Mouse (Mus musculus) erythroblast, embryonic 14.5 days (primary cell): Measurements from ENCODE around the gene Adgrg1. TPM values are rescaled to one million over a fixed set of nuclear protein-coding genes. Genes with fewer than 3 reads are reported as not detected.

Experiments
- H3K27me3 ChIP-seq: 2 replicates; pipeline ENCODE4 v1.6.1; 2012; ENCODE audit warnings: inconsistent platforms; ENCODE audit not compliant: control insufficient read depth
- H3K36me3 ChIP-seq: 2 replicates; pipeline ENCODE4 v1.6.1; 2012; ENCODE audit warnings: mild to moderate bottlenecking, inconsistent platforms; ENCODE audit not compliant: control insufficient read depth
- H3K4me1 ChIP-seq: 2 replicates; pipeline ENCODE4 v1.6.1; 2012; ENCODE audit warnings: inconsistent platforms; ENCODE audit not compliant: control insufficient read depth
- H3K4me3 ChIP-seq: replicated peaks from 2 replicates; pipeline ENCODE3; 2012; ENCODE audit warnings: moderate library complexity, mild to moderate bottlenecking, inconsistent platforms
- H3K9me3 ChIP-seq: 2 replicates; pipeline ENCODE4 v1.6.1; 2012; ENCODE audit warnings: low read length, inconsistent platforms, mixed read lengths; ENCODE audit not compliant: control insufficient read depth
- GATA1 ChIP-seq: IDR thresholded peaks from 2 replicates; pipeline ENCODE4 v1.6.1; 2012; ENCODE audit warnings: low read length, inconsistent platforms, mixed read lengths
- TAL1 ChIP-seq: IDR thresholded peaks from 3 replicates; pipeline ENCODE4 v1.6.1; 2012; ENCODE audit warnings: low read length, inconsistent platforms, mixed read lengths
- polyA plus RNA-seq: library from polyadenylated mRNA; stranded (reverse); fragments of >175 nt; gene quantifications from 2 replicates; pipeline ENCODE4 v1.2.3, GENCODE M21; 2012

Gene Adgrg1
- polyA plus RNA-seq, 1 experiment, result 14.3 TPM

DNA sequence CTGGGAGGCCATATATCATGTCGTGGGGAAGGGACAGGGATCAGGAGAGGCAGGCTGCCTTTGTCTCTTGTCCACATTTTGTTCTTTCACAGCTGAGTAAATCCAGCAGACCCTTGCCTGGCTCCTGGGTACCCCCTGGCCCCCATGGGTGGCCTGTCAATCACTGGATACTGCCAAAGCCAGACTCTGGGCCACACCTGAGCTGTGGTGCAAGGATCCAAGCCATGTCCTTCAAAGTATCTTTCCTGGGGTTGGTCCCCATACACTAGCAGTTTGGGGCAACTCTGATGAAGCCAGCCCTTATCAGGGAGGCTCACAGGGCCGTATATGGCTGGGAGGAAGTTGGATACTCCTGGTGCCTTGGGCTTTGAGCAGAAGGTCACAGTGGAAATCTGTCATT is 23.9 kb downstream of the Adgrg1 start:
- Histone ChIP-seq H3K4me1 (peaks cover 73% of the 10 kb centered on the region), H3K27me3 (no peaks in the 10 kb centered on the region), H3K36me3 (peaks cover 98% of the 10 kb centered on the region), H3K4me3 (no peak overlapping the region), H3K9me3 (no peaks in the 10 kb centered on the region)
- TF ChIP-seq GATA1 (no peak), TAL1 (no peak)

DNA sequence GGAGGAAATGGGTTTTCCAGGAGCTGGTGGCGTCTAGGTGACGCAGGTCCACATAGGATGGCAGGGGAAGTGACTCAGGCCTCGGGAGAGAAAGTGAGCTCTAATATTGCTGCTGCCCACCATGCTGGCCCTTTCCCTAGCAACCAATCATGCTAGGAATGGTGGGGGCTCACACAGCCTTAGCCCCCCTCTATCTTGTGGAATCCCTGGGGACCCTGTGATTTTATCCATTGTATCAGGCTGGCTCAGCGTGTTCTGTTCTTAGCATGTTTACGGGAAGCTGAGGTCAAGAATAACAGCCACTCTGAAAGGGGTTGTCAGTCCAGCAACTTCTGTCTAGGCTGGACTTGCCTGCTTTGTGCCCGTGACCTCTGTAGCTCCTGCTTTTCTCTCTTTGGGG is 24.5 kb downstream of the Adgrg1 start:
- TF ChIP-seq GATA1, result no peak
- no peak for TF ChIP-seq TAL1
- no peaks in the 10 kb centered on the region for H3K27me3 ChIP-seq
- H3K4me3 ChIP-seq, result no peak overlapping the region
- peaks cover 98% of the 10 kb centered on the region for H3K36me3 ChIP-seq
- H3K4me1 ChIP-seq, result peaks cover 68% of the 10 kb centered on the region
- no peaks in the 10 kb centered on the region for H3K9me3 ChIP-seq

DNA sequence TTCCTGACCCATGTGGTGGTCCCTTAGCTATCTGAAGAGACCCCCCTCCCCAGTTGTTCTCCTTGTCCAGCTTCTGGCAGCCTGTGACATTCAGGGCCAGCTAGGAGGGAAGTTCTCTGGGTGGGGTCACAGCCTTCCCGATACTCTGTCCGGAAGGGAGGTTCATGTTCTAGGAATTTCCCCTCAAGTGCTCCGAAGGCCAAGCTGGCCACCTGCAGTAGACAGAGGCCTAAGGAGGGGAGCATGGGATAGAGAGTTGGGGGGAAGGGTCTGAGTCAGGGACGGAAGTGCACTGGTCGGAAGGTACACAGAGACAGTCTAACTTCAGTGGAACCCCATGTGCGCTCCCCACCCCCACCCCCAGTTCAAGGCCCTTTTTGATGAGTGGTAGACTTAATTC is 25.4 kb downstream of the Adgrg1 start:
- H3K36me3 ChIP-seq, result peaks cover 98% of the 10 kb centered on the region
- peaks cover 67% of the 10 kb centered on the region for H3K4me1 ChIP-seq
- no peak overlapping the region for H3K4me3 ChIP-seq
- no peaks in the 10 kb centered on the region for H3K27me3 ChIP-seq
- H3K9me3 ChIP-seq, result no peaks in the 10 kb centered on the region
- TF ChIP-seq GATA1 (no peak), TAL1 (no peak)

- Histone ChIP-seq H3K4me3 (no peak overlapping the region), H3K9me3 (no peaks in the 10 kb centered on the region), H3K4me1 (peaks cover 64% of the 10 kb centered on the region), H3K36me3 (peaks cover 98% of the 10 kb centered on the region), H3K27me3 (no peaks in the 10 kb centered on the region)
- TF ChIP-seq TAL1 (no peak), GATA1 (no peak)
Measured at GRCm38 (mm10) chr8:95000684-95001083, 26.1 kb downstream of the Adgrg1 start.

- Histone ChIP-seq H3K36me3 (peaks cover 98% of the 10 kb centered on the region), H3K4me3 (no peak overlapping the region)
- TF ChIP-seq GATA1, result no peak
- TF ChIP-seq TAL1, result no peak
Measured at GRCm38 (mm10) chr8:95001165-95001564, 26.6 kb downstream of the Adgrg1 start.

DNA sequence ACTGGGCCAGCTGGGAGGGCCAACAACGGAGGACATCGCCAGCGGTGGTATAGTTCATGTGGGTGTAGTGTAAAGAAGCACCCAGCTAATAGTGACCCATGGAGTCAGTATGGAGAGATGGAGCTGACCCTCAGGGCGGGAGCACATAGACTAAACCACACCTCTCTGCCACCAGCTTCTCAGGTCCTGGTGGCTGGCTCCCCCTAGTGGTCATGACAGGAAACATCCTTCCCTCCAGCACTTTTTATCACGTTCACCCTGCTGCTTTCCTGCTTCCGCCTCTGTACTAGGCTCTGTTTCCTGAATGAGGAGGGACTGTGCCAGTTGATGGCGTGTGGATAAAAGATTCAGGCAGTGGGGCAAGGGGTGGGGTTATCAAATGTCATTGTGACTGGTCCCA is 27.1 kb downstream of the Adgrg1 start:
- Histone ChIP-seq H3K27me3 (no peaks in the 10 kb centered on the region), H3K4me3 (no peak overlapping the region), H3K36me3 (peaks cover 98% of the 10 kb centered on the region), H3K9me3 (no peaks in the 10 kb centered on the region), H3K4me1 (peaks cover 54% of the 10 kb centered on the region)
- TF ChIP-seq GATA1 (no peak), TAL1 (no peak)

More at GRCm38 (mm10) chr8:95001165-95001564, 26.6 kb downstream of the Adgrg1 start:
- no peaks in the 10 kb centered on the region for H3K9me3 ChIP-seq
- no peaks in the 10 kb centered on the region for H3K27me3 ChIP-seq
- H3K4me1 ChIP-seq, result peaks cover 59% of the 10 kb centered on the region

- no peaks in the 10 kb centered on the region for H3K27me3 ChIP-seq
- TF ChIP-seq GATA1 (no peak), TAL1 (no peak)
- H3K4me1 ChIP-seq, result peaks cover 49% of the 10 kb centered on the region
- peaks cover 98% of the 10 kb centered on the region for H3K36me3 ChIP-seq
- H3K4me3 ChIP-seq, result no peak overlapping the region
- no peaks in the 10 kb centered on the region for H3K9me3 ChIP-seq
Measured at GRCm38 (mm10) chr8:95002089-95002655, 27.6 kb downstream of the Adgrg1 start.

DNA sequence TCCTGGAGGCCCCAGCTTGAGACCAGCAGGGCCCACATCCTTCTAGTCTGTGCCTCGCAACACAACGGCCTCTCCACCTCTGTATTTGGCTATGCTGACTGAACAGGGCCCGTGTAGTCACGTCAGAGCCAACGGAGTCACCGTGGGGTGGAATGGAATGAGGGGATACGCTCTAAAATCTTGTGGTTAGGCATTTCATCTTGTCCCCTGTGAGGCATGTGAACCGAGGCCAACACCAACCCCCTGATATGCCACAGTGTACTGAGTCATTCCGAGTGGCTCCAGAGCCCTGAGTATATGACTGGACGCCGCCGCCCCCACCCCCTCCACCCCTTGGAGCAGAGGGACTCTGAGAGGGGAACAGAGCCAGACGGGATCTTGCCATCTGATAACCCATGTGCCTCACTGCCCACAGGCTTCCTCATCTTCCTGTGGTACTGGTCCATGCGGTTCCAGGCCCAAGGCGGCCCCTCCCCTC is 37.9 kb downstream of the Adgrg1 start:
- Histone ChIP-seq H3K9me3 (no peaks in the 10 kb centered on the region), H3K4me1 (no peaks in the 10 kb centered on the region), H3K36me3 (peaks cover 85% of the 10 kb centered on the region)

DNA sequence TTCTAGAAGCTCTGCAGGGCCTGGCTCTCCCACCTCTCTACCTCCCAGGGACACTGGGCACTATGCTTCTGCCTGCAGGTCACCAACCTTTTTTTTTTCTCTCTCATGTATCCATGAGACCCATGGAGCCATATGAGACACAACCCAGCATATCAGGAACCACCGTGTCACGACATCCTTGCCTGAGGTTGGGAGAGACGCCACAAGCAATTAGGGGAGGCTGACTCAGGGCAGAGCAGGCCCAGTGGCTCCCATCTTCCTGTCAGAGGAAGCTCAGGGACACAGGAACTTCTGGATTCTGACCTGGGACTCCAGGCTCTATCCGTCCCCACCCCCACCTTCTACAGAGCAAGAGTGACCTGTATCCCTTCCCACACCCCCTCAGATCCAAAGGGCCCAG is 41.3 kb downstream of the Adgrg1 start:
- no peaks in the 10 kb centered on the region; the same call in 1 of the 2 replicates for H3K4me1 ChIP-seq
- TF ChIP-seq TAL1, result no peak
- peaks cover 51% of the 10 kb centered on the region for H3K36me3 ChIP-seq
- no peaks in the 10 kb centered on the region for H3K9me3 ChIP-seq
- peaks cover 15% of the 10 kb centered on the region for H3K27me3 ChIP-seq
- H3K4me3 ChIP-seq, result no peak overlapping the region

More for the DNA sequence above, 37.9 kb downstream of the Adgrg1 start:
- TF ChIP-seq GATA1 (no peak), TAL1 (no peak)
- Histone ChIP-seq H3K27me3 (no peaks in the 10 kb centered on the region), H3K4me3 (no peak overlapping the region)

DNA sequence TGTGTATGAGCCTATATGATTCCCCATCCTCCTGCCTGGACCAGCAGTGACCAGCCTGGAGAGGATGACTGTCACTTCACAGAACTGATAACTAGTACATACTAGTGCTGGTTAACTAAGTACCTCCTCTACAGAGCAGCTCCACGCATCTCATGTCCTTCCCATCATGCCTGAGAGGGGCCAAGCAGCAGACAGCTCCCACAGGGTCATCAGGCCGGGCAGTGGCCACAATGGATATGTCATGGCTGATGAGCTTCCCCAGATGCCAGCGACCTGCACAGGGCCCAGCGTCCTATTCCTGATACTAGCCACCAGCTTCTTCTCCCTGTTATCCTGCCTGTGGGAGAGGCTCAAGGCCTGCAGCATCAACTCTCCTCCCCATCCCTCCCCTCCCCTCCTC is 42.1 kb downstream of the Adgrg1 start:
- H3K36me3 ChIP-seq, result peaks cover 43% of the 10 kb centered on the region
- H3K4me1 ChIP-seq, result no peaks in the 10 kb centered on the region; the same call in 1 of the 2 replicates

More for the DNA sequence above, 42.1 kb downstream of the Adgrg1 start:
- Histone ChIP-seq H3K9me3 (no peaks in the 10 kb centered on the region), H3K4me3 (no peak overlapping the region), H3K27me3 (peaks cover 20% of the 10 kb centered on the region)
- TF ChIP-seq GATA1 (no peak), TAL1 (no peak)
